Mouse (Mus musculus) layer of hippocampus, adult 2 months (tissue): Measurements from ENCODE around the gene Arrdc3. TPM values are rescaled to one million over a fixed set of nuclear protein-coding genes. Genes with fewer than 3 reads are reported as not detected.

Experiments
- DNase-seq, 2 experiments: peaks; one replicate each; pipeline ENCODE4 v3.0.0; 2022; ENCODE audit warnings: low spot score in 2 of 2
- H3K27ac ChIP-seq: fragments of 200-600 bp; 2 replicates; pipeline ENCODE4 v1.8.1; 2022
- H3K4me3 ChIP-seq: fragments of 200-600 bp; 2 replicates; pipeline ENCODE4 v1.8.1; 2022; ENCODE audit warnings: mild to moderate bottlenecking
- CTCF ChIP-seq: fragments of 200-600 bp; conservative IDR thresholded peaks from 2 replicates; pipeline ENCODE4 v1.8.1; 2022; ENCODE audit warnings: antibody characterized with exemption, mild to moderate bottlenecking, moderate library complexity
- long read RNA-seq, 2 experiments: library from polyadenylated mRNA; stranded (forward); transcript quantifications; one replicate each; pipeline ENCODE4 v2.0.0; 2021; ENCODE audit warnings: borderline mapping rate in 2 of 2
- total RNA-seq, 2 experiments: library from RNA; stranded (reverse); gene quantifications; 2 replicates each; pipeline ENCODE4 v1.2.3; 2021

Arrdc3 gene
- 10 to 100 TPM; 35.1 to 46.5 TPM for total RNA-seq
- long read RNA-seq, experiment 1, full-length matches to known transcripts = 21 of 32 reads
- long read RNA-seq, experiment 1, partial matches to known transcripts = 5 of 32 reads
- long read RNA-seq, experiment 1, other reads (novel, unspliced or antisense) = 6 of 32 reads
- long read RNA-seq, experiment 2, full-length matches to known transcripts = 31 of 39 reads
- long read RNA-seq, experiment 2, partial matches to known transcripts = 5 of 39 reads
- long read RNA-seq, experiment 2, other reads (novel, unspliced or antisense) = 3 of 39 reads

GRCm38 (mm10) chr13:80883190-80883589 is at the start of gene Arrdc3:
Gene Arrdc3 (plus strand): TSS chr13:80883384.
- Histone ChIP-seq H3K4me3 (peak within 1 kb of the TSS; percentile 77), H3K27ac (peak within 1 kb of the TSS; percentile 99)
- no peak for TF ChIP-seq CTCF
- peak; percentile 95 to 96 for DNase-seq

- H3K27ac ChIP-seq = no peak overlapping the region
- DNase-seq = peak; percentile 32 to 75
- peak; percentile 93 for TF ChIP-seq CTCF
These were observed 21.0 kb upstream of the Arrdc3 start for GRCm38 (mm10) chr13:80862215-80862614.

GRCm38 (mm10) chr13:80864195-80864594 is 19.0 kb upstream of the Arrdc3 start:
- no peak for TF ChIP-seq CTCF
- Histone ChIP-seq H3K4me3 (no peak overlapping the region), H3K27ac (no peak overlapping the region)
- no peak for DNase-seq

More at GRCm38 (mm10) chr13:80862215-80862614, 21.0 kb upstream of the Arrdc3 start:
- H3K4me3 ChIP-seq = no peak overlapping the region

- no peak for TF ChIP-seq CTCF
- Histone ChIP-seq H3K27ac (no peak overlapping the region), H3K4me3 (no peak overlapping the region)
- DNase-seq = no peak
These were observed 8.1 kb upstream of the Arrdc3 start for GRCm38 (mm10) chr13:80875126-80875525.

DNA sequence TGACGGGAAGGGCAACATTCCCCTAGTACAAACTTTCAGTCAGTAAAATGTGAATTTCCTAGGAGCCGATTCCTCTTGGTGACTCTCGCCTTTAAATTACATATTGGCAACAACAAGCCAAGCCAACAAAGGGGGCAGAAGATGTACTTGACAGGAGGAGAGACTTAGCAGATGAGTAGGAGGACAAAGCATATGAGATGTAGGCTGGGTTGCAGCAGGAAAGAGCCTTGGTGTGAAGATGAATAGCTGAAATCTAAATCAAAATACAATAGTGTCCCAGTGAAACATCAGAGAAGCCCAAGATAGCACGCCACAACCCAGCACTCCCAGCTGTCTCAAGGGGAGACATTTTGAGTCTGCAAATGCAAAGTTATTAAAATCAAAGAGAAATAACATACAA is 2.4 kb upstream of the Arrdc3 start:
- peak; percentile 36 to 54 for DNase-seq
- H3K27ac ChIP-seq = peak overlapping the region; percentile 58
- no peak for TF ChIP-seq CTCF
- no peak overlapping the region for H3K4me3 ChIP-seq

DNA sequence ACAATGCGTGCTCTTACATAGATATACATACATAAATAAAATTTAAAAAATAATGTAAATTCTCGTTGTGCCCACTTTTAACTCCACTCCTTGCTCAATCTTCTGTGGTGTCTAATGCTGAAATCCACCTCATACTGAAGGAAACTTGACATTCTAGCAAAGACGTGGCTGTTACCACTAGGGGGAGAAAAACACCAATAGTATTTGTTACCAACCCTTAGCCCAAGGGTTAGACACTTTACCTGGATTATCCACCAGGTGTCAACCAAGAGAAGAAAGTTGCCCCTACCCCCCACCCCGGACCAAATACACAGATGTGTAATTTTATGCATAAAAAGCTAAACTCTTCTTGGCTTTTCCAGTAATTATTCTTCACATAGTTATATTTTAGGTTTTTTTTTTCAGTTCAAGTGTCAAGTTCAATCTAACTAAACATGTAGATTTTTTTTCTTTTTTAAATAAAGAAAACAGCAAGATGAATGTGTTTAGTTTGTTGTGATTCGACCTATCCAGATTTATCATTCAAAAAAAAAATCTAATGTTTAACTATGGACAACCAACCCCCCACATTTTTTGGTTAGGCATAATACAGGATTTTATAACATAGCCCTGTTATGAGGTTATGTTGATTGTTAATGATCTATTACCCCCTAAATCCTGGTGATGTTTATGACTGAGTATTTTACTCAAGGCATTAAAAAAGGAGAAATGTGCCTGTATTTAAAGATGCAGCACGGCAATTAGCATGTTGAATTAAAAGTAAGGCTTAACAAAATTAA is 1.3 kb upstream of the Arrdc3 start:
- Histone ChIP-seq H3K4me3 (peak overlapping the region; percentile 55), H3K27ac (peak overlapping the region; percentile 99)
- DNase-seq = peak; percentile 57 to 62
- peak; percentile 97 for TF ChIP-seq CTCF

- TF ChIP-seq CTCF = no peak
- DNase-seq = peak in 1 of 2 experiments; percentile 19
- H3K27ac ChIP-seq = peak overlapping the region; percentile 99
- H3K4me3 ChIP-seq = peak overlapping the region; percentile 55
These were observed 458 bp upstream of the Arrdc3 start for GRCm38 (mm10) chr13:80882716-80883135.

DNA sequence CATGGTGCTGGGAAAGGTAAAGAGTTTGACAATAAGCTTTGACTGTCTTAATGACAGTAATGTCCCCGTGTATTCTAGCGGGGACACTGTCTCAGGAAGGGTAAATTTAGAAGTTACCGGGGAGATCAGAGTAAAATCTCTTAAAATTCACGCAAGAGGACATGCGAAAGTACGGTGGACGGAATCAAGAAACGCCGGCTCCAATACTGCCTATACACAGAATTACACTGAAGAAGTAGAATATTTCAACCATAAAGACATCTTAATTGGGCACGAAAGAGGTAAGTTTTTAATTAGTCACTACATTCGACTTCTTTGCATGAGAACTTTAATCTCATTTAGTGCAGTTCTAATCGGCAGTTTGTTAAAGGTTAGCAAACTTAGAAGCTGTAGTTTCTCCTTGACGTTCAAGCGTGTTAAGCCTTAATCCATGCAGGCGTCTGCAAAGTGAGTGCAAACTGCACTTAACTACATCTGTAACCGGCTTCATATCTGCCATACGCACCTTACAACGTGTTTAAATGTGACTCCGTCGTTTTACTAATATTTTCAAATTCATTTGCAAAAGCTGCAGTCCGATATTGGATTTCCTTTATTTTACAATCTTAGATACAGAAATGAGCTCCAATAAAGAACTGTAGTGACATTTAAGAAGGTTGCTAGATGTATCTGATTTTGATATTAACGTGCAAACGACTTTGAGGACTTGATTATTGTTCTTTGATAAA is 629 bp downstream of the Arrdc3 start:
- Histone ChIP-seq H3K4me3 (peak overlapping the region; percentile 77), H3K27ac (peak overlapping the region; percentile 99)
- TF ChIP-seq CTCF = no peak
- no peak for DNase-seq

DNA sequence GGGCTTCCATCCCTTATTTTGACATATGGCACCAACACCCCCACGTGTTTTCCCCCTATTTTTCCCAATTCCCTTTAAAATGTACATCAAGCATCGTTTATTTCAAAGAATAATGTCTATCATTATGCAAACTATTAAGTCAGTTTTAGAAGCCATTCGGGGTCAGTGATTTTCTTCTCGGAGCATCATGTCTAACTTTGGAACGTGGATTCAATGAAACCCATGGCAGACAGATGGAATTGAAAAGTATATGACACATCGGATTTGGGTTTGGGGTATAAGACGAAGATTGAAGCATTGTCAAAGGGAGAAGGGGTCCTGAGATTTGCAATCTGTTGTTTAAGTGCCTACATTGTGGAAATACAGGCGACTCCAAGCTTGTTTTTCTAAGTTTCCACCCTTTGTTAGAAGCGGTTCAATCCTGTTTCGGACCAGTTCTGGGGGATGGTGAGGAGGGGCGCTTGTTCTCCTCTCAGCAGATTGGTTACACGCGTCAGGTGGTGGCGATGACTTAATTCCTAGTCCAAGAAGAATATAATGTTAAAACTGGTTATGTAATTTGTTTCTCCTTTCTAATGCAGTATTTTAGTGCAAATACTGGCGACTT is 1.3 kb downstream of the Arrdc3 start:
- peak overlapping the region; percentile 99 for H3K27ac ChIP-seq
- H3K4me3 ChIP-seq = peak overlapping the region; percentile 77
- DNase-seq = peak; percentile 75 to 89
- TF ChIP-seq CTCF = no peak

GRCm38 (mm10) chr13:80885103-80885833 is 2.1 kb downstream of the Arrdc3 start:
- TF ChIP-seq CTCF = no peak
- DNase-seq = peak; percentile 93 to 95
- Histone ChIP-seq H3K4me3 (peak overlapping the region; percentile 77), H3K27ac (peak overlapping the region; percentile 99)

GRCm38 (mm10) chr13:80885834-80886663 is 2.9 kb downstream of the Arrdc3 start:
- Histone ChIP-seq H3K27ac (peak overlapping the region; percentile 99), H3K4me3 (peak overlapping the region; percentile 77)
- TF ChIP-seq CTCF = no peak
- DNase-seq = peak; percentile 87 to 88
